Mouse (Mus musculus): ENCODE data around the gene Dnajb1.

- TF ChIP-seq POLR2A (IDR thresholded peaks at IDR 0.05; ENCODE audit: borderline replicate concordance, control insufficient read depth, low read depth, low read length) (no peak), CTCF (IDR thresholded peaks at IDR 0.05; ENCODE audit: control insufficient read depth, insufficient read depth, low read length) (no peak)
Measured at GRCm38 (mm10) chr8:83617111-83617510, 9.1 kb downstream of the Dnajb1 start.

Data from bone marrow, adult 2 months (tissue).